Mouse (Mus musculus): Measurements from ENCODE around the gene Cybrd1. TPM values are rescaled to one million over a fixed set of nuclear protein-coding genes. Genes with fewer than 3 reads are reported as not detected.

The Cybrd1 gene
- total and polyA plus RNA-seq, 3 experiments = 0.08 to 0.21 TPM; not detected in 1

GRCm38 (mm10) chr2:71134041-71134505 is 16.4 kb downstream of the Cybrd1 start (continued):
- TF ChIP-seq E2F4 (IDR thresholded peaks at IDR 0.05; ENCODE audit: borderline replicate concordance, low read depth, low read length) (no peak), ETS1 (IDR thresholded peaks at IDR 0.05; ENCODE audit: low read depth, low read length) (peak; percentile 73), TCF12 (IDR thresholded peaks at IDR 0.05; ENCODE audit: low read depth, low read length) (peak; percentile 58; the same call in 1 of the 2 replicates), POLR2AphosphoS5 (IDR thresholded peaks at IDR 0.05; ENCODE audit: borderline replicate concordance, low read depth, low read length) (no peak), NRF1 (IDR thresholded peaks at IDR 0.05; ENCODE audit: insufficient read depth, low read depth, low read length, poor library complexity, severe bottlenecking) (no peak), ELF1 (IDR thresholded peaks at IDR 0.05; ENCODE audit: low read depth, low read length) (no peak)

GRCm38 (mm10) chr2:71134836-71135235 is 17.1 kb downstream of the Cybrd1 start:
- Histone ChIP-seq H3K79me2 (ENCODE audit: control insufficient read depth, insufficient read depth, low read length, poor library complexity) (no peaks in the 10 kb centered on the region), H3K4me1 (ENCODE audit: control insufficient read depth in 1 of 2, insufficient read depth in 2 of 2, low read length in 2 of 2) (peaks cover 14 to 15% of the 10 kb centered on the region in 2 experiments), H3K27me3 (ENCODE audit: control insufficient read depth in 1 of 2, insufficient read depth in 2 of 2, low read length in 2 of 2) (no peaks in the 10 kb centered on the region), H3K9me3 (replicated peaks; ENCODE audit: insufficient read depth, low read length) (no peaks in the 10 kb centered on the region), H3K9ac (ENCODE audit: control insufficient read depth, low read depth, low read length, poor library complexity, severe bottlenecking) (peak overlapping the region; percentile 64), H3K27ac (ENCODE audit: control insufficient read depth, low read depth, low read length) (peak overlapping the region; percentile 85), H3K4me3 (ENCODE audit: control insufficient read depth in 1 of 2, insufficient read depth in 1 of 2, low read depth in 2 of 2, low read length in 2 of 2) (peak overlapping the region; percentile 35 to 49), H3K36me3 (ENCODE audit: control insufficient read depth in 1 of 2, insufficient read depth in 2 of 2, low read length in 2 of 2) (peaks cover 0 to 18% of the 10 kb centered on the region in 2 experiments; a peak in 2 of 4 replicates)
- DNase-seq (ENCODE audit: low read depth, low spot score) = peak; percentile 81
- TF ChIP-seq MYC (IDR thresholded peaks at IDR 0.05; ENCODE audit: low read depth, low read length) (peak; percentile 49; the same call in 1 of the 2 replicates), RCOR1 (IDR thresholded peaks at IDR 0.05; ENCODE audit: low read depth, low read length) (peak; percentile 59; the same call in 1 of the 2 replicates), MYB (IDR thresholded peaks at IDR 0.05; ENCODE audit: low read depth, low read length) (no peak), RAD21 (IDR thresholded peaks at IDR 0.05; ENCODE audit: low read depth, low read length) (no peak), EP300 (IDR thresholded peaks at IDR 0.05; ENCODE audit: low read depth in 1 of 2, low read length in 2 of 2) (peak in 1 of 2 experiments; percentile 55; a peak in 2 of 4 replicates), TCF12 (IDR thresholded peaks at IDR 0.05; ENCODE audit: low read depth, low read length) (0 out of 2 replicates have a peak, but pooled peaks have one; percentile 30), TBP (IDR thresholded peaks at IDR 0.05; ENCODE audit: low read depth, low read length) (peak; percentile 95), GATA1 (IDR thresholded peaks at IDR 0.05; ENCODE audit: low read depth, low read length) (peak; percentile 69), CHD1 (IDR thresholded peaks at IDR 0.05; ENCODE audit: low read depth, low read length) (no peak), ELF1 (IDR thresholded peaks at IDR 0.05; ENCODE audit: low read depth, low read length) (peak; percentile 47; the same call in 1 of the 2 replicates), HCFC1 (IDR thresholded peaks at IDR 0.05; ENCODE audit: low read depth, low read length) (0 out of 2 replicates have a peak, but pooled peaks have one; percentile 16), NELFE (IDR thresholded peaks at IDR 0.05; ENCODE audit: low read depth, low read length) (peak; percentile 25), UBTF (IDR thresholded peaks at IDR 0.05; ENCODE audit: borderline replicate concordance, insufficient read depth, low read depth, low read length) (no peak), ETS1 (IDR thresholded peaks at IDR 0.05; ENCODE audit: low read depth, low read length) (peak; percentile 43; the same call in 1 of the 2 replicates), NRF1 (IDR thresholded peaks at IDR 0.05; ENCODE audit: insufficient read depth, low read depth, low read length, poor library complexity, severe bottlenecking) (no peak)
